Mouse (Mus musculus): Measurements from ENCODE around the gene St14. TPM values are rescaled to one million over a fixed set of nuclear protein-coding genes. Genes with fewer than 3 reads are reported as not detected.

Gene St14
- polyA plus RNA-seq, 1 experiment = 12.9 TPM

DNA sequence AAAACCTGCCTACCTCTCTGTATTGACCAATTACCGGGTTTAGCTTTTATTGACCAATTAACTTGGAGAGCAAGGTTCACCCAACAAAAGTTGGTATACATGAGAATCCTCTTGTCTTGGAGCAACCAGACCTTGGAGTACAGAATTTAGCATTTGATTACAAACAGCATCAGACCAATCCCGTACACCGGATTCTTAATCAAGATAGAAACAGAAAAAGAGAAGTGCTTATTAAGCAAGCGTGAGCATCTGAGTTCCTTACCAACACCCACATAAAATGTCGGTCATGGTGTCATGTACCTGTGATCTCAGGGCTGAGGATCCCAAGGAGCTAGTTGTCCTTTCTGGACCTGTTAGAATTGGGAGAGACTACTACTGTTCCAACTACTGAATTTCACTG, 81.4 kb downstream of the St14 start:
- no peaks in the 10 kb centered on the region for H3K4me1 ChIP-seq (ENCODE audit: control insufficient read depth, insufficient read depth, insufficient read length)
- no peak overlapping the region for H3K27ac ChIP-seq (ENCODE audit: insufficient read depth, low read length)
- TF ChIP-seq CTCF (IDR thresholded peaks at IDR 0.05; ENCODE audit: extremely low read depth, insufficient read depth, insufficient read length, insufficient replicate concordance) (no peak), POLR2A (IDR thresholded peaks at IDR 0.05; ENCODE audit: low read depth, low read length) (no peak)
- peaks cover 7% of the 10 kb centered on the region; the same call in 1 of the 2 replicates for H3K36me3 ChIP-seq (ENCODE audit: control insufficient read depth, insufficient read depth, low read length)
- H3K4me3 ChIP-seq (ENCODE audit: extremely low read depth, insufficient read depth, insufficient read length) = no peak overlapping the region
- H3K27me3 ChIP-seq (ENCODE audit: control insufficient read depth, insufficient read depth, low read length) = no peaks in the 10 kb centered on the region
- 61% methylated on average over 5 of the region's 5 CpGs for WGBS
- DNase-seq (ENCODE audit: low read depth in 1 of 2, low spot score in 2 of 2) = no peak

Other genes starting within 250 kb of the St14 start
- gene Adamts15, start 209.4 kb downstream of the St14 start, polyA plus RNA-seq (2012; rRNA removed) = 0.43 and 0.61 TPM in 2 replicates
- gene Adamts8, start 189.3 kb downstream of the St14 start, polyA plus RNA-seq (2012; rRNA removed) = 0.83 and 1.3 TPM in 2 replicates
- gene Zbtb44, start 101.2 kb downstream of the St14 start, polyA plus RNA-seq (2012; rRNA removed) = 4.5 and 5.4 TPM in 2 replicates
- gene Aplp2, start 80.0 kb upstream of the St14 start, polyA plus RNA-seq (2012; rRNA removed) = 78.0 and 80.4 TPM in 2 replicates
- 5.9 and 8.2 TPM in 2 replicates for gene Prdm10, start 148.7 kb upstream of the St14 start, polyA plus RNA-seq (2012; rRNA removed)